Mouse (Mus musculus) erythroblast, embryonic 14.5 days (primary cell): ENCODE data around the gene Rps15.

Experiments used
- GATA1 ChIP-seq: IDR thresholded peaks from 2 replicates; pipeline ENCODE4 v1.6.1; 2012; ENCODE audit warnings: low read length, inconsistent platforms, mixed read lengths
- TAL1 ChIP-seq: IDR thresholded peaks from 3 replicates; pipeline ENCODE4 v1.6.1; 2012; ENCODE audit warnings: low read length, inconsistent platforms, mixed read lengths

DNA sequence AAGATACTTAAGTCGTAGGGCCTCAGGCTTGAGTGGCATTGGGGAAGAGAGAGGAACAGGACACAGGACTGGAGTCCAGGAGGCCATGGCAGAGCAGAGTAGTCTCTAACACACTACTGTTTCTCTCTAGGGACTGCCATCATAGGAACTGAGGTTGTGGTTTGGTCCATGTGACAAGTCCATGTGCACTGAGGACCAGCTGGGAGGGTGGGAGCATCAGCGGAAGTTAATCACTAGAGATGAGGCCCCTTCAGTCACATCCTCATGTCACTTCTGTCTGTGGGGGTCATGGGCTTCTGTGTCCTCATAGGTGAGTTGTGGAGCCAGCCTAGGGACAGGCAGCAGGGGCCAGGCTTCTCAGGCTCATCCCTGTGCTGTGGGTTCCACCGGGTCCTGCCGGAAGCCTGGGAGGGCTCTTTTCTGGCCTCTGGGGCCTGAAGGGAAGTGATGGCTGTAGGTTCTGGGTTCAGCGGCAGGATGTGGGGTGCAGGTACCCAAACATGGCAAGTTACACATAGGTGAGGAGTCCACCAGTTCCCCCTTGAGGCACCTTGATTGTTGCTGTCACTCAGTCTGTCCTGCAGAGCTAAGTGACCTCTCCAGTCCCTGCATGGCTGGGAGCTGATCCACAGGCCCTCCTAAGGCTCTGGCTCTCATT lies 20.9 kb upstream of the Rps15 start:
- TF ChIP-seq GATA1 (no peak), TAL1 (no peak)
